Mouse (Mus musculus) bone marrow macrophage, adult 2 months (primary cell): Measurements from ENCODE around the gene Sec62. TPM values are rescaled to one million over a fixed set of nuclear protein-coding genes. Genes with fewer than 3 reads are reported as not detected.

Source experiments
- H3K27ac ChIP-seq: 2 replicates; pipeline ENCODE4 v1.5.1; 2012; ENCODE audit warnings: low read depth, low read length; ENCODE audit not compliant: insufficient read depth
- H3K4me1 ChIP-seq: 2 replicates; pipeline ENCODE4 v1.6.1; 2012; ENCODE audit warnings: low read length; ENCODE audit not compliant: control insufficient read depth, insufficient read depth
- H3K4me3 ChIP-seq: 2 replicates; pipeline ENCODE4 v1.5.1; 2012; ENCODE audit warnings: mild to moderate bottlenecking, low read length, moderate library complexity; ENCODE audit not compliant: insufficient read depth
- CTCF ChIP-seq: IDR thresholded peaks from 2 replicates; pipeline ENCODE4 v1.5.1; 2012; ENCODE audit warnings: low read depth, mild to moderate bottlenecking, low read length, moderate library complexity
- POLR2A ChIP-seq: IDR thresholded peaks from 2 replicates; pipeline ENCODE4 v1.6.1; 2012; ENCODE audit warnings: mild to moderate bottlenecking, low read depth, low read length, borderline replicate concordance
- polyA plus RNA-seq: library from polyadenylated mRNA; stranded (reverse); fragments of >200 nt; gene quantifications from 2 replicates; pipeline ENCODE4 v1.2.4, GENCODE M21; 2012; ENCODE audit not compliant: missing spikeins, insufficient read depth, insufficient read length

Sec62 gene
- 104 and 114 TPM in 2 replicates for polyA plus RNA-seq

- TF ChIP-seq CTCF (no peak), POLR2A (no peak)
- H3K4me3 ChIP-seq: peak within 1 kb of the TSS; percentile 88
- peak within 1 kb of the TSS; percentile 74 for H3K27ac ChIP-seq
- H3K4me1 ChIP-seq: no peaks in the 10 kb centered on the region
These were observed at the start of gene Sec62 for GRCm38 (mm10) chr3:30792737-30793402. Sec62 (plus strand) TSS chr3:30792875.

GRCm38 (mm10) chr3:30742891-30743290, 49.8 kb upstream of the Sec62 start:
- TF ChIP-seq POLR2A: no peak
- TF ChIP-seq CTCF: no peak
- Histone ChIP-seq H3K27ac (no peak overlapping the region), H3K4me3 (no peak overlapping the region), H3K4me1 (no peaks in the 10 kb centered on the region)

GRCm38 (mm10) chr3:30746006-30746405, 46.7 kb upstream of the Sec62 start, which contains the start of gene Samd7:
Samd7 (plus strand) TSS chr3:30746293.
- Histone ChIP-seq H3K4me3 (no peak within 1 kb of the TSS), H3K27ac (no peak within 1 kb of the TSS), H3K4me1 (no peaks in the 10 kb centered on the region)
- TF ChIP-seq POLR2A: no peak
- no peak for TF ChIP-seq CTCF

GRCm38 (mm10) chr3:30748316-30748715, 44.4 kb upstream of the Sec62 start:
- no peak for TF ChIP-seq POLR2A
- no peak for TF ChIP-seq CTCF
- Histone ChIP-seq H3K27ac (no peak overlapping the region), H3K4me1 (no peaks in the 10 kb centered on the region), H3K4me3 (no peak overlapping the region)

- TF ChIP-seq CTCF (no peak), POLR2A (no peak)
- H3K4me1 ChIP-seq: no peaks in the 10 kb centered on the region
- no peak overlapping the region for H3K4me3 ChIP-seq
- H3K27ac ChIP-seq: no peak overlapping the region
These were observed 38.0 kb upstream of the Sec62 start for GRCm38 (mm10) chr3:30754696-30755095.

GRCm38 (mm10) chr3:30764877-30765276, 27.8 kb upstream of the Sec62 start:
- no peak overlapping the region for H3K27ac ChIP-seq
- no peak overlapping the region for H3K4me3 ChIP-seq
- TF ChIP-seq CTCF (no peak), POLR2A (no peak)
- H3K4me1 ChIP-seq: no peaks in the 10 kb centered on the region

- Histone ChIP-seq H3K4me3 (no peak overlapping the region), H3K27ac (no peak overlapping the region), H3K4me1 (no peaks in the 10 kb centered on the region)
- TF ChIP-seq POLR2A: no peak
- TF ChIP-seq CTCF: no peak
These were observed 27.2 kb upstream of the Sec62 start for GRCm38 (mm10) chr3:30765311-30766027.

GRCm38 (mm10) chr3:30766177-30766576, 26.5 kb upstream of the Sec62 start:
- Histone ChIP-seq H3K4me1 (no peaks in the 10 kb centered on the region), H3K27ac (no peak overlapping the region), H3K4me3 (no peak overlapping the region)
- TF ChIP-seq CTCF (no peak), POLR2A (no peak)

- Histone ChIP-seq H3K4me3 (no peak overlapping the region), H3K27ac (no peak overlapping the region), H3K4me1 (no peaks in the 10 kb centered on the region)
- TF ChIP-seq POLR2A (no peak), CTCF (no peak)
These were observed 25.4 kb upstream of the Sec62 start for GRCm38 (mm10) chr3:30767271-30767670.
